Mouse (Mus musculus): ENCODE results near the gene Aqp8. TPM values are rescaled to one million over a fixed set of nuclear protein-coding genes. Genes with fewer than 3 reads are reported as not detected.

Gene Aqp8
- polyA plus RNA-seq, 1 experiment from 2014 or later, result 30.8 TPM

- Histone ChIP-seq H3K27me3 (replicated peaks; ENCODE audit: control insufficient read depth, insufficient read depth, low read length) (no peaks in the 10 kb centered on the region), H3K9ac (ENCODE audit: low read depth, low read length) (no peak overlapping the region), H3K4me3 (ENCODE audit: low read depth, low read length) (no peak overlapping the region), H3K9me3 (ENCODE audit: control insufficient read depth) (no peaks in the 10 kb centered on the region), H3K4me2 (replicated peaks; ENCODE audit: low read depth) (no peak overlapping the region), H3K27ac (ENCODE audit: low read depth, low read length) (no peak overlapping the region), H3K4me1 (replicated peaks; ENCODE audit: control insufficient read depth, insufficient read depth, low read length) (no peaks in the 10 kb centered on the region), H3K36me3 (ENCODE audit: control insufficient read depth, insufficient read depth) (no peaks in the 10 kb centered on the region)
- no peak for ATAC-seq
- WGBS, result 92% methylated on average over 4 of the region's 4 CpGs
- no peak for TF ChIP-seq CTCF (IDR thresholded peaks at IDR 0.05; ENCODE audit: low read depth)
These were observed 775 bp upstream of the Aqp8 start for GRCm38 (mm10) chr7:123461316-123461715.

GRCm38 (mm10) chr7:123463569-123463968 lies 1.5 kb downstream of the Aqp8 start:
- no peak overlapping the region for H3K9ac ChIP-seq (ENCODE audit: low read depth, low read length)
- H3K4me1 ChIP-seq (replicated peaks; ENCODE audit: control insufficient read depth, insufficient read depth, low read length), result no peaks in the 10 kb centered on the region
- H3K4me2 ChIP-seq (replicated peaks; ENCODE audit: low read depth), result no peak overlapping the region
- no peak for TF ChIP-seq CTCF (IDR thresholded peaks at IDR 0.05; ENCODE audit: low read depth)
- no peak overlapping the region for H3K27ac ChIP-seq (ENCODE audit: low read depth, low read length)
- WGBS, result 83% methylated on average over 4 of the region's 4 CpGs
- no peaks in the 10 kb centered on the region for H3K9me3 ChIP-seq (ENCODE audit: control insufficient read depth)
- no peaks in the 10 kb centered on the region for H3K27me3 ChIP-seq (replicated peaks; ENCODE audit: control insufficient read depth, insufficient read depth, low read length)
- H3K4me3 ChIP-seq (ENCODE audit: low read depth, low read length), result no peak overlapping the region
- no peak for ATAC-seq
- no peaks in the 10 kb centered on the region for H3K36me3 ChIP-seq (ENCODE audit: control insufficient read depth, insufficient read depth)

GRCm38 (mm10) chr7:123465692-123466387 lies 3.7 kb downstream of the Aqp8 start:
- Histone ChIP-seq H3K4me3 (ENCODE audit: low read depth, low read length) (no peak overlapping the region), H3K4me1 (replicated peaks; ENCODE audit: control insufficient read depth, insufficient read depth, low read length) (no peaks in the 10 kb centered on the region), H3K9me3 (ENCODE audit: control insufficient read depth) (no peaks in the 10 kb centered on the region), H3K27ac (ENCODE audit: low read depth, low read length) (no peak overlapping the region), H3K9ac (ENCODE audit: low read depth, low read length) (no peak overlapping the region), H3K36me3 (ENCODE audit: control insufficient read depth, insufficient read depth) (no peaks in the 10 kb centered on the region), H3K4me2 (replicated peaks; ENCODE audit: low read depth) (no peak overlapping the region), H3K27me3 (replicated peaks; ENCODE audit: control insufficient read depth, insufficient read depth, low read length) (no peaks in the 10 kb centered on the region)
- ATAC-seq, result peak; percentile 65
- TF ChIP-seq CTCF (IDR thresholded peaks at IDR 0.05; ENCODE audit: low read depth), result peak; percentile 98
- 18% methylated on average over 6 of the region's 6 CpGs for WGBS

- Histone ChIP-seq H3K27ac (ENCODE audit: low read depth, low read length) (no peak overlapping the region), H3K4me3 (ENCODE audit: low read depth, low read length) (no peak overlapping the region), H3K36me3 (ENCODE audit: control insufficient read depth, insufficient read depth) (no peaks in the 10 kb centered on the region), H3K27me3 (replicated peaks; ENCODE audit: control insufficient read depth, insufficient read depth, low read length) (no peaks in the 10 kb centered on the region), H3K9me3 (ENCODE audit: control insufficient read depth) (no peaks in the 10 kb centered on the region), H3K4me2 (replicated peaks; ENCODE audit: low read depth) (no peak overlapping the region), H3K4me1 (replicated peaks; ENCODE audit: control insufficient read depth, insufficient read depth, low read length) (no peaks in the 10 kb centered on the region), H3K9ac (ENCODE audit: low read depth, low read length) (no peak overlapping the region)
- 93% methylated on average over 1 of the region's 1 CpGs for WGBS
- no peak for TF ChIP-seq CTCF (IDR thresholded peaks at IDR 0.05; ENCODE audit: low read depth)
- ATAC-seq, result no peak
These were observed 5.9 kb downstream of the Aqp8 start for GRCm38 (mm10) chr7:123467961-123468360.

- no peak overlapping the region for H3K9ac ChIP-seq (ENCODE audit: low read depth, low read length)
- H3K4me2 ChIP-seq (replicated peaks; ENCODE audit: low read depth), result no peak overlapping the region
- no peaks in the 10 kb centered on the region for H3K27me3 ChIP-seq (replicated peaks; ENCODE audit: control insufficient read depth, insufficient read depth, low read length)
- H3K4me3 ChIP-seq (ENCODE audit: low read depth, low read length), result no peak overlapping the region
- no peaks in the 10 kb centered on the region for H3K4me1 ChIP-seq (replicated peaks; ENCODE audit: control insufficient read depth, insufficient read depth, low read length)
- TF ChIP-seq CTCF (IDR thresholded peaks at IDR 0.05; ENCODE audit: low read depth), result no peak
- H3K27ac ChIP-seq (ENCODE audit: low read depth, low read length), result no peak overlapping the region
- H3K36me3 ChIP-seq (ENCODE audit: control insufficient read depth, insufficient read depth), result no peaks in the 10 kb centered on the region
- ATAC-seq, result no peak
- 61% methylated on average over 5 of the region's 5 CpGs for WGBS
- H3K9me3 ChIP-seq (ENCODE audit: control insufficient read depth), result no peaks in the 10 kb centered on the region
These were observed 25.6 kb downstream of the Aqp8 start for GRCm38 (mm10) chr7:123487703-123488102.

- TF ChIP-seq CTCF (IDR thresholded peaks at IDR 0.05; ENCODE audit: low read depth), result no peak
- no peaks in the 10 kb centered on the region for H3K9me3 ChIP-seq (ENCODE audit: control insufficient read depth)
- no peak overlapping the region for H3K27ac ChIP-seq (ENCODE audit: low read depth, low read length)
- H3K4me1 ChIP-seq (replicated peaks; ENCODE audit: control insufficient read depth, insufficient read depth, low read length), result no peaks in the 10 kb centered on the region
- peaks cover 13% of the 10 kb centered on the region; the same call in 1 of the 2 replicates for H3K27me3 ChIP-seq (replicated peaks; ENCODE audit: control insufficient read depth, insufficient read depth, low read length)
- peak overlapping the region; percentile 74 for H3K4me2 ChIP-seq (replicated peaks; ENCODE audit: low read depth)
- peak overlapping the region; percentile 19; the same call in 1 of the 2 replicates for H3K9ac ChIP-seq (ENCODE audit: low read depth, low read length)
- H3K36me3 ChIP-seq (ENCODE audit: control insufficient read depth, insufficient read depth), result no peaks in the 10 kb centered on the region
- peak overlapping the region; percentile 47 for H3K4me3 ChIP-seq (ENCODE audit: low read depth, low read length)
- no peak for ATAC-seq
- WGBS, result 41% methylated on average over 19 of the region's 19 CpGs
These were observed 37.6 kb downstream of the Aqp8 start for GRCm38 (mm10) chr7:123499481-123500238.

All from intestine, postnatal 0 days (tissue).